Mouse (Mus musculus) forebrain, embryonic 11.5 days (tissue): ENCODE data around the gene Psma6. TPM values are rescaled to one million over a fixed set of nuclear protein-coding genes. Genes with fewer than 3 reads are reported as not detected.

Experiments used
- ATAC-seq: fragments of 200-750 bp; cut with Nextera tagmentation; replicated peaks from 2 replicates; pipeline ENCODE4 v1.8.0; 2017; ENCODE audit warnings: moderate TSS enrichment; ENCODE audit not compliant: low FRiP score
- DNase-seq: peaks from one replicate; pipeline ENCODE4 v3.0.0-alpha.2; 2017; ENCODE audit warnings: low spot score
- H3K27ac ChIP-seq: fragments of 300-500 bp; sonication (generic); 2 replicates; pipeline ENCODE4 v1.5.1; 2014; ENCODE audit warnings: low read depth, low read length
- H3K27me3 ChIP-seq: fragments of 300-500 bp; sonication (generic); 2 replicates; pipeline ENCODE4 v1.6.1; 2014; ENCODE audit warnings: mild to moderate bottlenecking, low read length, mixed read lengths; ENCODE audit not compliant: control insufficient read depth, insufficient read depth
- H3K36me3 ChIP-seq: fragments of 300-500 bp; sonication (generic); 2 replicates; pipeline ENCODE4 v1.6.1; 2014; ENCODE audit warnings: mild to moderate bottlenecking, low read length, moderate library complexity, mixed read lengths; ENCODE audit not compliant: control insufficient read depth, insufficient read depth
- H3K4me1 ChIP-seq: fragments of 300-500 bp; sonication (generic); replicated peaks from 2 replicates; pipeline ENCODE4 v1.6.1; 2014; ENCODE audit warnings: low read length, mixed read lengths; ENCODE audit not compliant: control insufficient read depth, insufficient read depth
- H3K4me2 ChIP-seq: fragments of 300-500 bp; sonication (generic); 2 replicates; pipeline ENCODE4 v1.6.1; 2014; ENCODE audit warnings: low read depth, mild to moderate bottlenecking, low read length, moderate library complexity, mixed read lengths; ENCODE audit not compliant: severe bottlenecking
- H3K4me3 ChIP-seq: fragments of 300-500 bp; sonication (generic); 2 replicates; pipeline ENCODE4 v1.5.1; 2014; ENCODE audit warnings: low read depth, low read length
- H3K9ac ChIP-seq: fragments of 300-500 bp; sonication (generic); 2 replicates; pipeline ENCODE4 v1.6.1; 2014; ENCODE audit warnings: low read length
- H3K9me3 ChIP-seq: fragments of 300-500 bp; sonication (generic); 2 replicates; pipeline ENCODE4 v1.6.1; 2016; ENCODE audit warnings: low read length, mixed read lengths; ENCODE audit not compliant: control insufficient read depth
- WGBS: fragments of 180-500 bp; shearing (Covaris S2); extraction: QIAGEN DNeasy Blood & Tissue Kit; methylation state at CpG from one replicate; pipeline ENCODE4 v1.1.7; 2014; 5-methylcytosine and 5-hydroxymethylcytosine counted together
- polyA plus RNA-seq: library from polyadenylated mRNA; unstranded; fragments of >200 nt; fragmentation: Nextera tagmentation; extraction: Ambion mirVana; gene quantifications from 2 replicates; pipeline ENCODE4 v1.2.1, GENCODE M21; 2014

Gene Psma6
- polyA plus RNA-seq, 1 experiment from 2014 or later, result 425 TPM

- H3K27me3 ChIP-seq, result no peaks in the 10 kb centered on the region
- H3K27ac ChIP-seq, result no peak overlapping the region
- 86% methylated on average over 8 of the region's 8 CpGs for WGBS
- H3K9ac ChIP-seq, result no peak overlapping the region
- H3K36me3 ChIP-seq, result no peaks in the 10 kb centered on the region
- H3K4me1 ChIP-seq, result no peaks in the 10 kb centered on the region; the same call in 1 of the 2 replicates
- ATAC-seq, result no peak
- H3K4me3 ChIP-seq, result no peak overlapping the region
- no peak for DNase-seq
- no peaks in the 10 kb centered on the region for H3K9me3 ChIP-seq
- H3K4me2 ChIP-seq, result no peak overlapping the region
Observed at GRCm38 (mm10) chr12:55459739-55460138, 75.7 kb downstream of the Psma6 start.

GRCm38 (mm10) chr12:55460900-55461299 lies 76.9 kb downstream of the Psma6 start:
- H3K4me2 ChIP-seq, result no peak overlapping the region
- 83% methylated on average over 4 of the region's 4 CpGs for WGBS
- peaks cover 5% of the 10 kb centered on the region; the same call in 1 of the 2 replicates for H3K4me1 ChIP-seq

GRCm38 (mm10) chr12:55461767-55462166 lies 77.7 kb downstream of the Psma6 start:
- no peak overlapping the region for H3K4me3 ChIP-seq
- H3K36me3 ChIP-seq, result no peaks in the 10 kb centered on the region
- DNase-seq, result no peak
- H3K9ac ChIP-seq, result no peak overlapping the region
- no peaks in the 10 kb centered on the region for H3K27me3 ChIP-seq
- no peak overlapping the region for H3K4me2 ChIP-seq
- no peaks in the 10 kb centered on the region for H3K9me3 ChIP-seq
- WGBS, result 81% methylated on average over 6 of the region's 6 CpGs
- no peak overlapping the region for H3K27ac ChIP-seq
- ATAC-seq, result no peak
- peaks cover 9% of the 10 kb centered on the region; the same call in 1 of the 2 replicates for H3K4me1 ChIP-seq

More at GRCm38 (mm10) chr12:55460900-55461299, 76.9 kb downstream of the Psma6 start:
- no peak for DNase-seq
- Histone ChIP-seq H3K9ac (no peak overlapping the region), H3K9me3 (no peaks in the 10 kb centered on the region), H3K27ac (no peak overlapping the region), H3K36me3 (no peaks in the 10 kb centered on the region), H3K27me3 (no peaks in the 10 kb centered on the region), H3K4me3 (no peak overlapping the region)
- ATAC-seq, result no peak

GRCm38 (mm10) chr12:55462456-55462855 lies 78.4 kb downstream of the Psma6 start:
- no peak overlapping the region for H3K4me2 ChIP-seq
- ATAC-seq, result no peak
- no peak overlapping the region for H3K9ac ChIP-seq
- H3K4me1 ChIP-seq, result peaks cover 9% of the 10 kb centered on the region; the same call in 1 of the 2 replicates
- H3K27me3 ChIP-seq, result no peaks in the 10 kb centered on the region
- no peaks in the 10 kb centered on the region for H3K36me3 ChIP-seq
- no peaks in the 10 kb centered on the region for H3K9me3 ChIP-seq
- 87% methylated on average over 6 of the region's 6 CpGs for WGBS
- no peak overlapping the region for H3K27ac ChIP-seq
- DNase-seq, result no peak
- no peak overlapping the region for H3K4me3 ChIP-seq

- H3K27me3 ChIP-seq, result no peaks in the 10 kb centered on the region
- 79% methylated on average over 5 of the region's 5 CpGs for WGBS
Observed at GRCm38 (mm10) chr12:55463087-55463486, 79.1 kb downstream of the Psma6 start.

GRCm38 (mm10) chr12:55463992-55464845 lies 80.2 kb downstream of the Psma6 start:
- H3K9ac ChIP-seq, result peak overlapping the region; percentile 7
- peak overlapping the region; percentile 41; the same call in 1 of the 2 replicates for H3K27ac ChIP-seq
- 39% methylated on average over 16 of the region's 16 CpGs for WGBS
- H3K27me3 ChIP-seq, result no peaks in the 10 kb centered on the region
- no peak overlapping the region for H3K4me3 ChIP-seq
- H3K4me2 ChIP-seq, result no peak overlapping the region
- H3K36me3 ChIP-seq, result no peaks in the 10 kb centered on the region
- ATAC-seq (no peak; the same call in 1 of the 2 replicates), DNase-seq (no peak)
- H3K9me3 ChIP-seq, result no peaks in the 10 kb centered on the region
- H3K4me1 ChIP-seq, result peaks cover 9% of the 10 kb centered on the region; the same call in 1 of the 2 replicates

More at GRCm38 (mm10) chr12:55463087-55463486, 79.1 kb downstream of the Psma6 start:
- DNase-seq, result no peak
- H3K4me3 ChIP-seq, result no peak overlapping the region
- no peak overlapping the region for H3K4me2 ChIP-seq
- no peaks in the 10 kb centered on the region for H3K36me3 ChIP-seq
- H3K4me1 ChIP-seq, result peaks cover 9% of the 10 kb centered on the region; the same call in 1 of the 2 replicates
- H3K9me3 ChIP-seq, result no peaks in the 10 kb centered on the region
- no peak for ATAC-seq
- no peak overlapping the region for H3K27ac ChIP-seq
- H3K9ac ChIP-seq, result no peak overlapping the region

GRCm38 (mm10) chr12:55464846-55465361 lies 80.9 kb downstream of the Psma6 start:
- Histone ChIP-seq H3K27me3 (no peaks in the 10 kb centered on the region), H3K36me3 (no peaks in the 10 kb centered on the region), H3K9ac (no peak overlapping the region), H3K4me3 (no peak overlapping the region), H3K4me2 (no peak overlapping the region), H3K27ac (0 out of 2 replicates have a peak overlapping the region, but pooled peaks have one; percentile 25), H3K9me3 (no peaks in the 10 kb centered on the region), H3K4me1 (peaks cover 9% of the 10 kb centered on the region; the same call in 1 of the 2 replicates)
- WGBS, result 65% methylated on average over 14 of the region's 14 CpGs
- ATAC-seq (no peak), DNase-seq (no peak)

GRCm38 (mm10) chr12:55465401-55465983 lies 81.5 kb downstream of the Psma6 start:
- Histone ChIP-seq H3K36me3 (no peaks in the 10 kb centered on the region), H3K4me2 (no peak overlapping the region), H3K27ac (no peak overlapping the region), H3K9me3 (no peaks in the 10 kb centered on the region), H3K4me3 (no peak overlapping the region), H3K4me1 (peaks cover 9% of the 10 kb centered on the region; the same call in 1 of the 2 replicates), H3K9ac (no peak overlapping the region), H3K27me3 (no peaks in the 10 kb centered on the region)
- WGBS, result 86% methylated on average over 17 of the region's 17 CpGs
- DNase-seq, result no peak
- no peak for ATAC-seq
